Mouse (Mus musculus) urinary bladder, postnatal 4 days (tissue): ENCODE measurements around the gene Gm10570.
A peak's percentile ranks its signal among the peaks of the same experiment; 100 is the strongest.

Source experiments
- DNase-seq, 2 experiments: peaks; one replicate each; pipeline ENCODE4 v3.0.0; 2021 to 2022; ENCODE audit warnings: low spot score in 2 of 2

Gm10570 gene

DNA sequence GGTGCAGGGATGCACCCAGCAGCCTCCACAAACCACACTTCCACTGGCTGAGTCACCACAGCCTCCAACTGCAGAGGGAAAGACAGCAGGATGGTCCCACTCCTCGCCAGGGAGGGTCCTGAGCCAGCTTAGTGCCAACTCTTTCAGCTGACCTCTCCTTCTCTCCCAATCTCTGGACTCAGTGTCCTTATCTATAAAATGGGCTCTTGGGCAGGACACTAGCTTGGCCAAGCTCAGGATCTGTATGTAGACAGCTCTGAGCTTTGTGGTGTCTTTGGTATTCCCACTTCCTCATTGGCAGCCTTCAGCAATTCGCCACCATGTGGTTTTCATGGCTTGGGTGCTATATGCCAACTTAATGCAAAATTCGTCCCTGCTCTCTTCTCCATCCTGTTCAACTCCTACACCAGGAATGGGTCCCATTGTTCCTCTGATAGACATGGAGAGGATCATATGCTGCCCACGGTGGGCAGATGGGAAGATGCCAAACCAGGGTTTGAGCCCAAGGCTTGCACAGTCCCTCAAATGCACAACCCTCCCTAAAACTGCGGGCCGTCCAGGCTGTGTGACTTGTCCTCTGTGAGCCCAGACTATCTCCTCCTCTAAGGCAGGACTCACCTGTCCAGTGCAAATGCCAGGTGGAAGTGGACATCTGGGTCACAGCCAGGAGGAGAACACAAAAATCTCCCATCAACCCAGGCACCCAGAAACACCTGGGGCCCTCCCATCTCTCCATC, 37.7 kb downstream of the Gm10570 start:
- no peak for DNase-seq

DNA sequence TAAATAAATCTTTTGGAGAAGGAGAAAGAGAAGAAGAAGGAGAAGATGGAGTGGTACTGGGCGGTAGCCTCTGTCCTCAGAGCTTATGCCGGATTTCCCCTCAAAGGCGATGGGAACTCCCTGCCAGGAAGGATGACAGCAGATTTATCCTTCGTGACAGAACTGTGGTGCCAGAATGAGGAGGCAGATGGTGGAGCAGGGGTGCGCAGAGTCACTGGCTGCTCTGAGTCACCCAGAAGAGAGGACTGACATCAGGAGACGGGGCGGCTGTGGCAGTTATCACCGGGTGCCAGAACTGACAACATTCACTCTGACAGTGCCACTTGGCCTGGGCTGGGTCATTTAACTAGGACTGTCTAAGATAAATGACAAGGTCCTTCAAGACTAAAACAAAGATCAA, 38.4 kb downstream of the Gm10570 start:
- no peak for DNase-seq

DNA sequence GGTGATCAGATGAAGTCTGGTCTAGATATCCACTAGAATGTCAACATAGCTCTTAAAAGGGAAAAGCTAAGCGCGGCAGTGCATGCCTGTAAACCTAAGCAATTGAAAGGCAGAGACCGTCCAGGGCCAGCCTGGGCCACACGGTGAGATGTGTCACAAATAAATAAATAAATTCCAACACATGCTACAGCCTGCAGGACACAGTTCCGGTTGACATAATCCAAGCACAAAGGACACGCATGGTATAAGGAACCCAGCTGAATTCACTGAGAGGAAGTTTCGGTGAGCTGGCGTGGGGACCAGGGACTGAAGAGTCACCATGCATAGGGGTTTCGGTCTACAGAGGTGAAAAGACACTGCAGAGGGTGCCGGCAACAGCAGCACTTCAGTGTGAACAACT, 39.7 kb downstream of the Gm10570 start:
- no peak for DNase-seq

DNA sequence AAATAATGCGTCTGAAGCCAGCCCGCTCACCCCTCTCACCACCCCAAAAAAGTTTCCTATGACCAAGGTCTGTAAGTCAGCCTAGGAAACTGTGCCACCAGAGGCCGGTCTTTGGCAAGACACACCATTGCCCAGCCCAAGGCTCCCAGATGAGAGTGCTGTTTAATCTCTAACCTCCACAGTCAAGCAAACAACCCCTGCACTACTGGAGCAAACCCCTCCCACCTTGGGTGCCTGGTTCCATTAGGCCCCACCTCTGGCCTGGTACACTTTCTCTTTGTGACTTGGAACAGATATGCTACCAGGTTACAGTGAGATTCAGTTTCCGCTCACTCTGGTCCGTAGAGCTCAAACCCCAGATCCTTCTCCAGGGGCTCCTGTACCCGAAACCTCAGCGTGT, 41.4 kb downstream of the Gm10570 start:
- DNase-seq: no peak

DNA sequence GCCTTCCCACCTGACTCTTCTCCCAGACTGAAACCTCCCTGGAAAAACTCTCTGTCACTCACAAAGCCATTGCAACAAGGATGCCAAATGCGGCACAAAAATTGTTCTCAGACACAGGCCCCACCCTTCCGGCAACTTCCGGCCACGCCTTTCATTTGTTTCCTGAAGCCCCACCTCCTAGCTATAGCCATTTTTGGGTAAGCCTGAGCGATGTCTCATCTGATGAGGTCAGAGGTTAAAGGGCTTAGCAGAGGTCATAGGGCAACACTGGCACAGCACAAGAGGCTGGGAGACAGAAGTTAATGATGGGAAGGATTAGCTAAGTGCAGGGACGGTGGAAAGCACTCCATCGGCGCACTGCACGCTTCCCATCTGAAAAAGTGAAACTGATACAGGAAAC, 41.9 kb downstream of the Gm10570 start:
- DNase-seq: no peak

DNA sequence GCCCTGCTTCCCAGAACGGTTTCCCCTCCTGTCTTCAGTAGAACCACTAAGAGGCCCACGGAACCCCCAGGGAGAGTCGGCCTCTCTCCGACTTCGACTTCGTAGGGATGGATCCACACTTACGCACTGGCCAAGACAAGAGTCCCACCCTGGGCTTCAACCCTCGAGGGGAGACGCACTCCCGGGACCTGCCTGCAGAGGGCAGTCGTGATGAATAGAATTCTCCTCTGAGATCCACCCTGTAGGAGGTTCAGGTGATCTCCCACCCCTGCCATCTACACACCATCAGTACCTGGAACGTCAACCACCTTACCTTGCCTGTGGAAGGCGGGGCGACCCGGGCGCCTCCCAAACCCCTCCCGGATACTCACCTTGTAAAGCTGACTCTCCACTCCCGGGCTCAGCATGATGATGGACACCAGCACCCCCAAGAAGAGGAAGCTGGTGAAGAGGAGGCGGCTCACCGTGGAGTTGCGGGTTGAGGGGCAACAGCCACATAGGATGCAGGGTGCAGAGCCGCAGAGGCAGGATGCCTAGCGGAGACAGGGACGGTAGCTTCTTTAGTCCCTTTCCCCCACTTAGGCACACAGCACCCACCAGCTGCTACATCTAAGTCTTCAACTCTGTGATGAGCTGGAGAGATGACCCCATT, 43.6 kb downstream of the Gm10570 start:
- DNase-seq: peak; percentile 56 to 74

DNA sequence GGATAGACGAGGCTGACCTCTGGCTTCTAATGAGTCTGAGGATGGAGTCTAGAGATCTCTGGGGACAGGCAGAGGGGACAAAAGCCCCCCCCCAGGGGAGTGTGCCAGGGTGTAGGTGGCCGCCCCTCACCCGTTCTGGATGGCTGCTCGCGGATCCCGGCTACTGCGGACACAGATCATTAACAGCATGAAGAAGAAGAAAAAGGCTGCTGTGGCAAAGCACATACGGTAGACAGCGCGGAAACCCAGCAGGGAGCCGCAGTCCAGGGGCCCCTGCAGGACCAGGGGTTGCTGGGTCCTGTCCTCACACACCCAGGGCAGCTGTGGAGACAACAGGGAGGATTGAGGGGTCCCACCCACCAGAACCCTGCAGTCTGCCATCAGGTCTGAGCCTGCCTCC, 44.3 kb downstream of the Gm10570 start:
- no peak for DNase-seq

DNA sequence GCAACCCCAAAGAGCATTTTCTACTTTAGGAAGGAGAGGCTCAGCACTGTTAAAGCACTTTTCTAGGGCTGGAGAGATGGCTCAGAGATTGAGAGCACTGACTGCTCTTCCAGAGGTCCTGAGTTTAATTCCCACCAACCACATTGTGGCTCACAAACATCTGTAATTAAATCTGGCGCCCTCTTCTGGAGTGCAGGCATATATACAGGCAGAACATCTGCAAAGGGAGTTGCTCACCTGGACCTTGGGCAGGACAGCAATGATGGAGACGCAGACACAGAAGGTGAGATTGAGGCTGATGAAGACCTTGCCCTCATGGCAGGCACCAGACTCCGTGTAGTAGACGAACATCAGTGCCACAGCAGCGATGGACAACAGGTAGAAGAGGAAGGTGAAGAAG, 48.1 kb downstream of the Gm10570 start:
- DNase-seq: no peak
